Mouse (Mus musculus) CD4-positive, CD25-positive, alpha-beta regulatory T cell, adult 4 months (primary cell): ENCODE results near the gene Erich2. TPM values are rescaled to one million over a fixed set of nuclear protein-coding genes. Genes with fewer than 3 reads are reported as not detected.

Source experiments
- ATAC-seq: one replicate; pipeline ENCODE4 v1.8.0; 2017
- polyA plus RNA-seq, 2 experiments: library from polyadenylated mRNA; unstranded; fragments of 100-300 nt; shearing (Covaris generic); gene quantifications; one replicate each; pipeline ENCODE4 v1.2.1; 2017

The Erich2 gene
- polyA plus RNA-seq, 2 experiments from 2014 or later: not detected

DNA sequence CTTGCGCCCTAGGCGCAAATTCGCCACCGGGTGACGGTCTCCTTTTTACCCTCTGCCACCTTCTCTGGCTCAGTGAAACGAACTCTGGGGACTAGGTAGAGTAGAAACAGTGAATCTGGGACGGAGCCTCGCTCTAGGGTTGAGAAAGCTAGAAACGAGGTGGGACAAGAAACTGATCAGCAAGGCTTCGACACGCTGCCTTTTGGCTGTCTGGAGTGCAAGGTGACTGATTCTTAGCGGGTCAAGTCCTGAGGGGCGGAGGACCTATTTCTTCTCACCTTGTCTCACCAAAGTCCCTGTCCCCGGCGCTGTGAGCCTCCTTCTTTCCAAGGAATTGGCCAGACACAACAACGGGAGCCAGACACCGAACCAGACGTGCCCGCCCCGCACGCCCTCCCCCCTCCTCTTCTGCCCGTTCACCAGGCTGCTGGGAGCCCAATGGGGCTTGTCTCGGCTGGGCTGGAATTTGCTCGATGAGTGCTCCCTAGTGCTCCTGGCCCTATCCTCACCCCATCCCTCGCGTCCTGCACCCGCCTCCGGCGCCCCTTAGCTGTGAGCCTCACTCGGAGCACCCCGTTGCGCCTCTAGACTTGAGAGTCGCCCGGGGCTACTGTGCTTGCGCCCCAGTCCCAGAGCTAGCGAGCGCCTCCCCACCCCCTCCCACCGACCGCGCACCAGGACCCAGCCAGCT, 54.5 kb downstream of the Erich2 start:
- ATAC-seq: no peak

DNA sequence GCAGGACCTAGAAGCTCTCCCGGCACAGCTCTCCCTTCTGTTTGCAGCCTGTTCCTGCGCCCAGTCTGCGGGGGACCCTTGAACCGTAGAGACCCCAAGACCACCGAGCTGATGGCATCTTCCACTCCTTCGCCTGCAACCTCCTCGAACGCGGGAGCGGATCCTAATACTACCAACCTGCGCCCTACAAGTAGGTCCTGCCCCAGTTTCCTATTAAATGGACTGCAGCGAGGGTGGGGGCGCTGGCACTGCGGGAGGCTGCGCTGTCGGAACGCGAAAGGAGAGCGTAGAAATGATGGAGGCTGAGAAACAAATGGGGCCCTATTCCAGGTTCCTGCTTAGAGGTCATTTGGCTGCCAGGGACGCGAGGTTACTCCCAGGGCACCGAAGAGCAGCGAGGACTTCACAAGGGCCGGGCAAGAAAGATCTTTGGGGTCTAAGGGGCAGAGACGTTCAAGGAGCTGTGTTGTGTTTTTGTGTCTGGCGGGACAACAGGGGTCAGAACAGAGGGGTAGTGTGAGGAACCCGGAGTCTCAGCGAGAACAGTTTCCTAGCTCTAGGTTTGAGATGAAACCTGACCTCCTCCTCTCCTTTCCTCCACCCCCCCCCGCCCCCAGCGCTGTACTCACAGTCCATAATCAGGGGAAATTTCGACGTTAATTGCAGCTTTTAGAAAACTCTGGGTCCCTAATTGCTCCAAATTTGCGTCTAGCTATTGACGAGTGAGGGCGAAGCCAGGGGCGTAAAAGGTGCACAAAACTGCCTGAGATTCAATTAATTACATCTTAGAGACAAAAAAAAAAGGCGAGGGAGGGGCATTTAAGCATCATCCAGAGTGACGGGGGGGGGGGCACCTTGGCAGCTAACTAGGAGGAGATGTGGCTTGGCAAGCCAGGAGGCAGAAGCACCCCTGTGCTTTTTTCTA, 55.4 kb downstream of the Erich2 start:
- ATAC-seq: no peak

DNA sequence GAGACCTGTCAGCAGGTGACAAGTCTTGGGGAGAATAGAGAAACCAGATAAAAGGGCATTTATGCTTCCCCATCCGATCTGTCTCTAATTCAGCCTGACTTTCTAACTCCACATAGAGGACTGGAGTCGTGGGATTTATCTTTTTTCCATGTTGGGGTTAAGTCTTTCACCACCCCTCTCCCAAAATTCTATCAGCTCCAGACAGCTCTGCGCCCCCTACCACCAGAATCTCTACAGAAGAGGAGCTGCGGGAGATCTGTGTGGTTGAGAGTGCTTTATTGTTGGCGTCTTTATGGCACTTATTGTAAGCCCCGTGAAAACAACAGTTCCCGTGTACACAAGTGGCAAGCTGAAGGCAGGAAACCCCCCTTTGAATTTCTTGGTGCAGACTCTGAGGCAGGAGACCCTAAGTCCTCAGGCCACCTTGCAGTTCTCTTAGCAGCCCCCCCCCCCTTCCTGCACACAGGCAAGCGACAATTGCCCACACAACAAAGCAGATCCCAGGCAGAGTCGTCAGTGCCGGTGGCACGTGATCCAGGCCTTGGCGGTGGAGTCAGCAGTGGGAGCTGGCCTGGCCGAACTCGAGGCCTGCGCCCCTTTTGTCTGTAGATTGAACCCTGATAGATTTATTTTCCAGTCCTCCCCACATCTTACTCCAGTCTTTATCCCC, 56.2 kb downstream of the Erich2 start:
- ATAC-seq: no peak

DNA sequence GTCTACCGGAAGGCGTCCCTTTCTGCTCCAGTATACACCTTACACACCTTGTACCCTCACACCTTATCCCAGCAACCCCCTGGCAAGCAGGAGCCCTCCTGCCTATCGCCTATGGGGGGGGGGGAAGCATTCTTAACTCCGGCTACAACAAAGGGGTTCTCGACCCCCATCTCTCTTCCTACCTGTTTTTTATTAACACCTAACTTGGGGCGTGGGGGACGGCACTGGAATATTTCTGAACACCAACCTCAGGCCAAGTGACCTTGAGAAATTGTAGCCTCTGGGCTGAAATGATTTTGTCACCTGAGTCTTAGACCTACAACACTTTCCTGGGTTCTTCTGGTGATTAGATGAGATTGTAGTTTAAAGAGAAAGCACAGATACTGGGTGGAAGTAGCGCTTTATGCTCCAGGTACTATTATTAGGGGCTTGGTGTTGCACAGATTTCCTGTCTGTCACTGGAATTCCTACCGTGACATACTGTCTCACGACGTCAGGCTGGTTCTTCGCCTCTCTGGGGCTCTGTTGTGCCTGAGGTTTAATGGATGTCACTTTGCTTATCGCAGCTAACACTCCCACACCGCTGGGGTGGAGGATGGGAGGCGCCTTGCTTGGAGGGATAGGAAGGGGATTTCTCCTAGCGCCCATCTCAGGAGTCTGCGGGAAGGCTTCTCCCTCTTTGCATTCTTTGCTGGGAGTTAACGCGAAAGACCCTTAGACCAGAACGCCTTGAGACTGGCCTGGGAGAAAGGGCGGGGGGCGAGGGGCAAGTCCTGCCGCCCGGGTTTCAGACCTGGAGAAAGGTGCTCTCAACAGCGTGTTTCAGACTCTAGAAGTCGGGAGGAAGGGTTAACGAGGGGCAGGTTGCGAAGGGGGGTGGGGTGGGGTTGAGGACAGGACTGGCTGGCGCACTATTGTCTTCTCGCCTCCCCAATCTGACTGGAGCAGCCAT, 57.3 kb downstream of the Erich2 start:
- no peak for ATAC-seq

DNA sequence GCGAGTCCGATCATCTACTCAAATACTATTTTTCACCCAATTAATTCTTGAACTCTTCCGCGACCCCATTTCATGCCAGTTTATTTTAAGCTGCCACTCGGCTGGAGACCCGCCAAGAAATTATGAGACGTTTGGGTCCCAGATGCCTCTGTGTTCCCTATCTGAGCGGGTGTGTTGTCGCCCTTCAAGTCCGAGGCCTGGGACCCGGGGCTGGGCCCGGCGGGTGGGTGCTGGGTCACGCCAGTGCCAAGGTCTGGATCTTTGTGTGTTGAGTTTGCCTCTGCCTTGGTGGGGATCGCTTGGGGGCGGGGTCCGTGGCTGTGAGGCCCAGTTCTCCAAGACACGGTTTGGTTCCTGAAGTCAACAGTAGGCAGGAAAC, 58.0 kb downstream of the Erich2 start:
- ATAC-seq: no peak

DNA sequence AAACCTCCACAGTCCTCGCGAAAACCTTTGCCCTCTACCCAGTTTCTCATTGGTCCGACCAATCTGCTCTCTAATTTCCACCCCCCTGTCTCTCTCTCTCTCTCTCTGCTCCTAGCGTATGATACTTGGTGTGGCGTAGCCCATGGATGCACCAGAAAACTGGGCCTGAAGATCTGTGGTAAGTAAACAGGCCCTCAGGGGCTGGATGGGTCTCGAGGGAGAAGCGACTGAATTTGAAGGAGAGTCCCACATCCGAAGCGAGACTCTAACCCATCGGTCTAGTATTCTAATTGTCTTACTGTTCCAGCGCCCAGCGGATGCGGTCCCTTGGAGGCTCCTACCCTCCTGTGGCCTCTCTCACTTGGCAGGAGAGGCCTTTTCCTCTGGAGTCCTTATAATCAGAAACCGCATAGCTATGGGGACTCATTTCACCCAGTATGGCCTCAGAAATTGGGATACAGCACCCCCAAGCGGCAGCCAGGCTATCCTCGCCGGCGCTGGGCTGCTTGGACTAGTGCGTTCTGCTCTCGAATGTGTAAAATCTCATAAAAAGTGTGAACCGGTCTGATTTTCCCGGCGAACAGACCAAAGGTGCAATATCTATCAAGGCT, 58.6 kb downstream of the Erich2 start:
- no peak for ATAC-seq

DNA sequence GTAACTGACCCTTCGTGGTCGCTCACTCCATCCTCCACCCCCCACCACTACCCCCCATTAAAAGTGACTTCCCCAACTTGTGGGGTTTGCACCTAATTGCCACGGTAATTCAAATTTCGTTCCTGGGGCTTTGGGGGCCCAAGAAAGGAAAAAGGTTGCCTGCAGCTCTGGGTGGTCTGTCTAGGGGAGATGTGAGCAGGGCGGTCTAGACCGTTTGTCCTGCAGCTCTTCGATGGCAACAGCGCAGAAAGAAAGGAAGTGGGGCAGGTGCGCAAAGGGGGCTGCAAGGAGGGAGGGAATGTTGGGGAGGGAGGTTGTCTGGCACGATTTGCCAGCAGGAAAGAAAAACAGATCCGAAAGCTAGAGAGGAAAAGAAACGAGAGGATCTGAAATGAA, 59.1 kb downstream of the Erich2 start:
- no peak for ATAC-seq

DNA sequence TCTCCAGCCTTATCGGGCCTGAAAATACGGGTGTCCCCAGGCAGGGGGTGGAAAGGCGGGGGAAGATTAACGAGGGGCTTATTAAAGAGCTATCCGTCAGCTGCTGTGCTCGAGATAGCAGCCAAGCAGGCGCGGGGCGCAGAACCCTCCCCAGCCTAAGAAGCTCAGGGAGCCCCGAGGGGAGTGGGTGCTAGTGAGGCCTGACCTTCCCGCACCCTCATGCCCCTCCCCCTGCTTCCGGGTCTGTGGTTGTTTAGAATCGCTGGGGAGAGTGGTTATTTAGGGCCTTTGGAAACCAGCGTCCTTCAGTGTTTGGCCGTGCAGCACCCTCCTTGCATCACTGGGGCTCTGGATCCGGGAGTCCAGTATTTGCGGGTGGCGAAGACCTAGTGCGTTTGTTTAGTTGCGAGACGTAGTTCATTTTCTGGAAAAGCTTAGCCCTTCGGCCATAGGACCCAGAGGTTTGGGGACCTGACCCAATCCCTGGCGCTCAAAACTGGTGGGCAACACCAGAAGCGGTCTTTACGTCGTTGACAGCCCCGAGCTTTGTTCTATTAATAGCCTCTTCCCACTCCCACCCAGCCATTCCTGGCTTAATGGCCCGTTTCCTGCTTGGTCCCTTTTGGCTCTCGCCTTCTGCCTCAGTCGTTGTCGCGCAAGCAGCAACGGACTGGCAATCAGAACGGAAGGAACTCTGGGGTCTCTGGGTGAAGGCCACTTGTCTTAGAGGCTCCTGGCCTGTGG, 59.8 kb downstream of the Erich2 start:
- no peak for ATAC-seq

DNA sequence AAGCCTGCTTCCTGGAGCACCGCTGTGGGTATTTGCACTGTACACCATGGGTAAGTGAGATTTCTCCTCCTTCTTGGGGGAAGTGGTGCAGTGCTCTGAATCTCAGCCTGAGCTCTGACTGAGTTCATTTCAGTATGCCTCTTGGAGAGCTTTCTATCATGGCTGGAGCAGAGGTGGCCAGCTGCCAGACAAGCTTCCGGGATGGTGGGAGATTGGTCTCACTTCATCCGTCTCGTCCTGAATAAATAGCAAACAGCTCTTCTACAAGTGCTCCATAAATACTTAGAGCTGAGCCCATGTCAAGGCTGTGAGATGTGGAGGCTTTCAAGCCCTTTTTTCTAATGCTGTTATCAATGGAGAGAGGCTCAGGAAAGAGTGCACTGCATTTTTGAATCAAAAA, 63.1 kb downstream of the Erich2 start:
- ATAC-seq: no peak

DNA sequence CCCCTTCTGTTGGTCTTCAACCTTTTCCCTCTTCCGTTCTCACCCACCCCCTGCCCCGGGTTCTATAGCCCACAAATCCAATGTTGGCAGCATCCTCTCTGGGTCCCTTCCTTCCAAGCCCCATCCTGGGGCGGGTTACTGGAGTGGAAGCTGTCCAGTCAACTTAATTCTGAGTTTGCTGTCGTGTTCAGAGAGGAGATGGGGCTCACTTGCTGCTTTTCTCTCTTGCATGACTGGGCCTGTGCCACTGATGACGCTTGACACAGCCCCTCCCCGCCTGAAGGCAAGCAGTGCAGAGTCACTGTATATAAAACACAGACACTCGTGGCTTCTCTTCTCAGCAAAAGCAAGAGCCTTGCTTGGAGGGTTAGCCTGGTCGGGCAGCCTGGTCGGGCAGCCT, 63.6 kb downstream of the Erich2 start:
- no peak for ATAC-seq

DNA sequence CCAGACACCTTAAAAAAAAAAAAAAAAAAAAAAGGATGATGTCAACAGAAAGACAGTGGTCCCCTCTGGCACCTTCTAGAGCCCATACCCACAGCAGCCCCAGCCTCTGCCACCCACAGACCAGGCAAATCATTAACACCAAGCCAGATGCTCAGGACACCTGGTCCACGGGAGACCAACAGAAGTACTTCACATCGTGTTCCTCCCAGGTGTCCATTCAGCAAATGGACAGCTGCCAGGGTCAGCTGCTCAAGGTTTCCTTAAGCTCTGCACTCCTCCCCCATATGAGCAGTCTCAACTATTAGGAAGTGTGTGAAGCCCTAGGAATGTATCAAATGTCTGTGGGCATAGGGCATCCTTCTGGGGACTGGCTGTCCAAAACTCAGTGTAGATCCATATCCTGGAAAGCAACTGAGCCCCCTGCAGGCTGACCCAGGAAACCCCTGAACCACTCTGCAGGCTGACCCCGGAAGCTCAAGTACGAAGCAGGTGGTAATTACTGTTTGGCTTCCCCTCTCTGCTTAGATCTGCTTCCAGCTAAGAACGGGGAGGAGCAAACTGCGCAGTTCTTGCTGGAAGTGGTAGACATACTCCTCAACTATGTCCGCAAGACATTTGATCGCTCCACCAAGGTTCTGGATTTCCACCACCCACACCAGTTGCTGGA, 65.1 kb downstream of the Erich2 start:
- ATAC-seq: no peak

DNA sequence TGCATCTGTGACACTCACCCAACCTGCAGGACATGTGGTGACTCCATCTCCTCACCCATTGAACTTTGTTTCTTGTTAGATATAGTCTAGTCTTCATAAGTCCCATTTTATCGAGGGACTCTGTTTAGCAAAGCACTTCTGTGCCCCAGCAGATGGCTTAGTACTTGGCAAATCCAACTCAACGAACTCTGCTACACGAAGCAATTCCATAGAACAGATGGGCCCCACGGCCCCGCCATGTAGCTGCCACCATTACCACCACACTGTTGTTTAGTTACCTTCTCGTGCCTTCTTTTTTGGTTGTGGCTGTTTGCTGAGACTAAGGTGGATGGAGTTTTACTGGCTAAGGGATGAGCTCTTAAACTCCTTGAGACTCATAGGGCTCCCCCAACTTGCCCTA, 79.6 kb downstream of the Erich2 start:
- no peak for ATAC-seq

Other genes starting within 250 kb of the Erich2 start
- not detected for gene Sp5, start 33.9 kb upstream of the Erich2 start, polyA plus RNA-seq
- gene Gad1, start 44.3 kb downstream of the Erich2 start, polyA plus RNA-seq: under 1 TPM in 1 of 2 experiments, not detected in 1; 0.33 TPM
- 10 to 100 TPM; 40.2 to 43.9 TPM for gene Gorasp2, start 152.8 kb downstream of the Erich2 start, polyA plus RNA-seq
- gene Gm26558, start 153.3 kb downstream of the Erich2 start, polyA plus RNA-seq: not detected